Mouse (Mus musculus) liver, embryonic 14.5 days (tissue): ENCODE measurements around the gene Prss48.

ENCODE experiments used
- CTCF ChIP-seq: IDR thresholded peaks from 2 replicates; pipeline ENCODE4 v1.5.1; 2016; ENCODE audit warnings: antibody characterized with exemption, low read depth, control low read depth
- EP300 ChIP-seq: IDR thresholded peaks from 2 replicates; pipeline ENCODE4 v1.6.1; 2016; ENCODE audit warnings: antibody characterized with exemption, low read depth

DNA sequence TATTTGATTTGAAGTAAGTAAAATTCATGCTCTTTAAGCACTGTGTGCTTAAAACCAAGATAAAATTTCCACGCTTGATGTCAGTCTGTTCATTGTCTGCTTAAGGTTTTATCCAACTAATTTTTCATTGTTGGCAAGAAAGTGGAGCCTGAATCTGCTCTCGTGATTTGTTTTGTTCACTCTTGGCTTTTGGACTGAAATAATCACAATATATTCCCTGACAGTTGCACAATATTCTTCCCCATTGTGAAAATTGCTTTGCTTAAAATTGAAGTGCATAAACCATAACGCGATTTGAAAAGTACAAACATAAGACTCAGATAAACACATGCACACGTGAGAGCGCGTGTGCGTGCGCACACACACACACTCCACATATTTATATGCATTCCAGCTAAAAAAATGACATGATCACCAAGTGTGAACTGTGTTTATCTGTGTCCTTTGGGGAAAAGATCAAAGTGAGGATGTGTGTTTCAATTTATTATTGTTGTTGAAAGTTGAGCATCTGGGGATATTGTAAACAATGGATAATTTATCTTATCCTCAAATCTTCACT lies 35.7 kb upstream of the Prss48 start:
- no peak for TF ChIP-seq CTCF
- TF ChIP-seq EP300: no peak
